Mouse (Mus musculus): ENCODE results near the gene Gdpd1.
A peak's percentile ranks its signal among the peaks of the same experiment; 100 is the strongest.
"Not testable (repeated sequence)": the region's sequence is repeated elsewhere in the genome, so short reads cannot be mapped to it uniquely, and the experiment has no call there.

Gene Gdpd1

DNA sequence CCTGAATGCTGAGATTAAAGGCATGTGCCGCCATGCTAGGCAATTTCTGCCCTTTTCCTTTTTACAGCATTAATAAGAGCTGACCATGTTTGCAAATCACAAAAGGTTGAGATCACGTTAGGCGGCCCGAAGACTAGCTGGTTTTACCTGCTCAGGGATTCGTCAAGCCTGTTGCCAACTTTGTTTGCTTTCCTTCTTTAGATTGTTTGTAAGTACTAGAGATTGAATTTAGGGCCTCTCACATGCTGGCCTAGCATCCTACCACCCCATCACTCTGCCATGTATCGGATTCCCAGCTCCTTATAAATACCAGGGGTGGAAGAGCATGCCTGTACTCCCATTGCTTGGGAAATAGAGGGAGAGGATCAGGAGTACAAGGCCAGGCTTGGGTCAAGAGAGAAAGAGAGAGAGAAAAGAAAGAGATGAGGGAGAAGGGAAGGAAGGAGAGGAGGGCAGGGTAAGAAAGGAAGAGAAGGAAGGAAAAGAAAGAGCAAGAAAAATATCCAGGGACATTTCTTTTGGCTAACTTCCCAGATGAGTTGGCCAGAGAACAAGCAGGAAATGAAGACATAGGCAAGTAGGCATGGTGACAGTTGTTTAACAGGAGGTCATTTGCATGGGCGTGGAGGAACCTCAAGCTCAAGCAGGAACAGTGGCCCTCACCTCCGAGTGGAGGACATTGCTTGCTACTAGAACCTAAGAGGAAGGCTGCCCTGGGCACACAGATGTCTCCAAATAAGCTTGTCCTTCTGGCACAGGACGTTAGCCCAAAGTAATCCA lies 47.6 kb downstream of the Gdpd1 start:
- DNase-seq (ENCODE audit: low read depth in 2 of 2, low spot score in 2 of 2), result no peak

DNA sequence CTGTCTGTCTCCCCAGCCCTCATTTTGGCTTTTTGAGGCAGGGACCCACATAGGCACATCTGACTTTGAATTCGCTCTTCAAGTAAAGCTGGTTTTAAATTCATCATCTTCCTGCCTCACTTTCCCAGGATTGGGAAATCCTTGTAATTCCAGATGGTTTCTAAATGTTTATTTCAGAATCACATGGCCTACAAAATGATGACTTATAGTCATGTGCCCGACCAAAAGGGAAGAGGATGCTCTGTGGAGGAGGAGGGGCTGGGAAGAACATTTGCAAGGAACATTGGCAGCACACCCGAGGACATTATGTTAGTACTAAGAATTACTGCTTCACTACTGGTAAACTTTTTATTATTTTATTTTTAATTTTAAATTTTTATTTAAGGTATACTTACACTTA lies 48.5 kb downstream of the Gdpd1 start:
- DNase-seq (ENCODE audit: low read depth in 2 of 2, low spot score in 2 of 2), result no peak

DNA sequence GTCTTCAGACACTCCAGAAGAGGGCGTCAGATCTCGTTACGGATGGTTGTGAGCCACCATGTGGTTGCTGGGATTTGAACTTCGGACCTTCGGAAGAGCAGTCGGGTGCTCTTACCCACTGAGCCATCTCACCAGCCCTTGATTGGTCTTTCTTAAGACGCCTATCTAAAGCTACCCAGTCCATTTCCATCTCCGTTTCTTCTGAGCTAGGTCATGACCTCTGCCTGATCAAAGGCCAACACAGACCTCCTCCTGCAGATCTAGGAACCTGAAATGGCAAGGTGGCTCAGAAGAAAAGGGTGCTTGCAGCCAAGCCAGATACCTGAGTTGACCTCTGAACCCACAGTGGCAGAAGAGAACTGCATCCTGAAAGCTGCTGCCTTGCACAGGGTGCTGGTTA lies 50.6 kb downstream of the Gdpd1 start:
- not testable (repeated sequence) for DNase-seq (ENCODE audit: low read depth in 2 of 2, low spot score in 2 of 2)

DNA sequence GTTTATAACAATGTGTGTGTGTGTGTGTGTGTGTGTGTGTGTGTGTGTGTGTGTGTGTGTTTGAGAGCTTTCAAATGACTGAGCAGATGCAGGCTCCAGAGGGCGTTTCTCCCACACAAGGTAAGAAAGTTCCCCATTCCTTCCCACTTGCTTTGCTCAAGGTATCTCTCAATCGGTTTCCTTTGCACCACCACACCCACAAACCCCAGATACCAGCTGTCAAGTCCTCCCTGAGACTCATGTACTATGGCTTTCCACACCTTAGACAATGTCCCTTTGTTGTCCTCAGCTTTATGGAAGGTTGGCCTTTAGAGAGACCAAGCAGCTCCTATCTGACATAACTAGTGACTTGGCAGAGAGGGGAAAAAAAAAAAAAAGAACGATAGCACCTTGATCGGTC lies 51.1 kb downstream of the Gdpd1 start:
- DNase-seq (ENCODE audit: low read depth in 2 of 2, low spot score in 2 of 2), result no peak

DNA sequence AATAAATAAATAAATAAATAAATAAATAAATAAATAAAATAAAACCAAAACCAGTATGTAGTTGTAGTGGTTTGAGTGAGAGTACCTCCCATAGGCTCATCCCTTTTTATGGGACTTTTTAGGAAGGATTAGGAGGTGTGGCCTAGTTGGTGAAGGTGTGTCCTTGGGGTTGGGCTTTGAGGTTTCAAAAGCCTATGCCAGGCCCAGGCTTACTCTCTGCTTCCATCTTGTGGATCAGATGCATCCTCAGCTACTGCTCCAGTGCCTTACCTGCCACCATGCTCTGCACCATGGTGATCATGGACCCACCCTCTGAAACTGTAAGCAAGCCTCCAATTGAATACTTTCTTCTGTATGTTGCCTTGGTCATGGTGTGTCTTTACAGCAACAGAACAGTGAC lies 52.3 kb downstream of the Gdpd1 start:
- no peak for DNase-seq (ENCODE audit: low read depth in 2 of 2, low spot score in 2 of 2)

DNA sequence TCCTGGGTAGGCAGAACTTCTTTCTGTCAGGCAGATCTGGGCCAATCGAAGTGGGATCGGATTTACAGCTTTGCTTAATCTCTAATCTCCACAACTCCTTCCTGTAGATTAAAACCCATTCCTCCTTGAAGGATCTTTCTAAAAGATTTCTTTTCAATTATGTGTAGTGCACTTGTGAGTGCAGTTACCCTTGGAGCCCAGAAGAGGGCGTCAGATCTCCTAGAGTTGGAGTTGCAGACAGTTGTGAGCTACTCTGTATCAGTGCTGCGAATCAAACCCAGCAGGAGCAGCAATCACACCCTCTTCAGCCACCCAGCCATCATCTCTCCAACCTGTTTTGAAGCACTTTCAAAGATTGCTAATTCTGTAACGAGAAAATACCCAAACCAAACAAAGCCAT lies 53.4 kb downstream of the Gdpd1 start:
- DNase-seq (ENCODE audit: low read depth in 2 of 2, low spot score in 2 of 2), result no peak

DNA sequence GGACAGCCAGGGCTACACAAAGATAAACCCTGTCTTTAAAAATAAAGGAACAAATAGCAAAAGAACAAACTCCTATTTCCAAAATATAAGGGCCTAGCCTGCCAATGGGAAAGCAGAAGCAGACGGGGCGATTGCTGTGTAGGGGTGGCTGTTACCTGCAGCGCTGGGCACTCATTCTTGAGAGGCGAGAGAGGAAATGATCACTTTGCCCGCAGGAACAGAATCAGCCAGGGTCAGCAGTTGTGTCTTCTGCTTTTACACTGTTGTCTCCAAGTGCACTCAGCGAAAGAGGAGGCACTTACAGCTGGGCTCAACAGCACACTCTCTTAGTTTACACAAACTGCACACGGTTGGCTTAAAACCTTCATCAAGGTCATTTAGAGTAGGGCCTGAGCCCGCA lies 54.4 kb downstream of the Gdpd1 start:
- no peak for DNase-seq (ENCODE audit: low read depth in 2 of 2, low spot score in 2 of 2)

DNA sequence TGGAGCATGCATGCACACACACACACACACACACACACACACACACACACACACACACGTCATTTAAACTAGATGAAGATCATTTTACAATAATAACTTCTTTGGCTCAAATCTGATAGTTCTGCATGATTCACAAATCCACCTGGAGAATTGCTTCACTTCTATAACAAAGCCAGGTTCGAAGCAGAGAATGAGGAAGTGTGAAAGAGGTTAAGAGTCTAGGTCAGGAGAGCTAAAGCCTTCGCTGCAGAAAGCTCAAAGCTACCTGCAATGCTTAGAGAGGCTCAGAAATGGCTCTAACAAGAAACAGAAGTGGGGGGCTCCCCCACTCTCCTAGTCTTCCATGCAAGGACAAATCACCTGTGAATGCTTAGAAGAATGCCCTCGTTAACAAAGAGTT lies 55.8 kb downstream of the Gdpd1 start:
- no peak for DNase-seq (ENCODE audit: low read depth in 2 of 2, low spot score in 2 of 2)

DNA sequence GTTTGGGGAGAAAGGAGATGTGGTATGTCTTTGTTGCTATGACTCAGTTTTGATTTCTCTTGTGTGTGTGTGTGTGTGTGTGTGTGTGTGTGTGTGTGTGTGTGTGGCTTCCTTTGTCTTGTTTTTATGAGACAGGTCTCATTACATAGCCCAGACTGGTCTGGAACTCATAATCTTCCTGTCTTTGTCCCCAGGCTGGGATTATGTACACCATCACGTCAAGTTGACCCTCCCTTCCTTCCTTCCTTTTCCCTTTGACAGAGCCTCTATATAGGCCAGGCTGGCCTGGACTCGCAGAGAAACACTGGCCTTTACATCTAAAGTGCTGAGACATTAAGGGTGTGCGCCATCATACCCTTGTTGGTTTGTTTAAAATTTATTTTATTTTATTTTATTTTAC lies 58.2 kb downstream of the Gdpd1 start:
- no peak for DNase-seq (ENCODE audit: low read depth in 2 of 2, low spot score in 2 of 2)

DNA sequence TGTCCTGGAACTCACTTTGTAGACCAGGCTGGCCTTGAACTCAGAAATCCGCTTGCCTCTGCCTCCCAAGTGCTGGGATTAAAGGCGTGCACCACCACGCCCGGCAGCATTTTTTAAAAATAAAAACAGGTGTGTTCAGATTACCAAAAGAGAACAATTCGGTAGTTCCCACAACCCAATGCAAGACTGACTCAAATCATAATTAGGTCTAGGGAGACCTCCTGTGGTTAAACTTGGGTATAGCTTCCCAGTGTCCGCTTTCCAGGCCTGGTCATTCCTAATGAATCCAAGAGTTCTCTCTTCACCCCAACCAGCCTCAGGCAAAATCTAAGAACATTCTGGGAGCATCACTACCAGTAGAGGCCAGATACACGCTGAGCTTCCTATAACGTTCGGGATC lies 63.4 kb downstream of the Gdpd1 start:
- no peak for DNase-seq (ENCODE audit: low read depth in 2 of 2, low spot score in 2 of 2)

DNA sequence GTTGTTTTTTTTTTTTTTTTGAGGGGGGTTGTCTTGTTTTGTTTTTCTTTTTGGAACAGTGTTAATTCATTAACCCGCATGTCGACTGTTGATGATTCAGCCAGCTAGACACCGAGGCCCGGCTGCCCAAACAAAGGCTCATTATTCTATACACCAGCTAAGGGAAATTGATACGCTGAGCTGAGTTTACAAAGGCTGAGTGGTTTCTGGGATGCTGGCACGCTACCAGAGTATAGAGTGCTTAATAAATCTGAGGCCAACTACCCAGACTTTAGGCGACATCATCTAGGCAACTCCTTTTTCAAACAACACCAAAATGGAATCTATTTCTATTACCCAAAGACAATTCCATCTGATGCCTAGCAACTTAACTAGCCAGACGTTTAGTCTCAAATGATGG lies 66.5 kb downstream of the Gdpd1 start:
- no peak for DNase-seq (ENCODE audit: low read depth in 2 of 2, low spot score in 2 of 2)

DNA sequence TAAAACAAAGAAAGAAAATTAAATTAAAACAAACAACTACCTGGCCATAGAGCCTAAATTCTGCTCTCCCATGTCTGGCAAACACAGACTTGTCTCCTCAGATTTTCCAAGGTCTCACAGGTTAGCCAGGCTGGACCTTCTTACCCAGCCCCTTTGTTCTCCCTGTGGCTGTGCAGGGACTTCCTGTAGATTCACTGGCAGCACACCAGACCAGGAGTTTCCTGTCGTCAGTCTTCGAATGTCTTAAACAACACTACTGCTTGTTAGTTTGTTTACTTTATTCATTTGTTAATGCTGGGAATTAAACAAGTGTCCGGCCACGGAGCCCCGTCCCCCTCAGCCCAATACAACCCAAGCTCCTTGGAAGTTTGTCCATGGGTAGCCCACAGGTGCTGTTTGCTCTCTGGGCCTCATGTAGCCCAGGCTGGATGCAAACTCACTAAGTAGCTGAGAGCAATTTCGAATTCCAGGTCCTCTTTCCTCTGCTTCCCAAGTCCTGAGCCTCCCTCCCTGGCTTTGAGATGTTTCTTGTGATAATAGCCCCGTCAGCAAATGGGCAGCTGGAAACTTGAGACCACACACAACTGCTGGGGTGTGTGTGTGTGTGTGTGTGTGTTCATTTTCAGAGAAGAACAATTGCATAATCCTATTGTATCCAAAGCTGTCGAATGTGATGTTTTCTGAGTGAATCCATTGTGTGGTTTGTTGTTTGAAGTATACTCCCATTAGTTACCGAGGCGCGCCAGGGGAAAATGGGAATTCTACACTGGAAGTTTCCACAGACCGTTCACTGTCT lies 68.7 kb downstream of the Gdpd1 start:
- no peak for DNase-seq (ENCODE audit: low read depth in 2 of 2, low spot score in 2 of 2)

DNA sequence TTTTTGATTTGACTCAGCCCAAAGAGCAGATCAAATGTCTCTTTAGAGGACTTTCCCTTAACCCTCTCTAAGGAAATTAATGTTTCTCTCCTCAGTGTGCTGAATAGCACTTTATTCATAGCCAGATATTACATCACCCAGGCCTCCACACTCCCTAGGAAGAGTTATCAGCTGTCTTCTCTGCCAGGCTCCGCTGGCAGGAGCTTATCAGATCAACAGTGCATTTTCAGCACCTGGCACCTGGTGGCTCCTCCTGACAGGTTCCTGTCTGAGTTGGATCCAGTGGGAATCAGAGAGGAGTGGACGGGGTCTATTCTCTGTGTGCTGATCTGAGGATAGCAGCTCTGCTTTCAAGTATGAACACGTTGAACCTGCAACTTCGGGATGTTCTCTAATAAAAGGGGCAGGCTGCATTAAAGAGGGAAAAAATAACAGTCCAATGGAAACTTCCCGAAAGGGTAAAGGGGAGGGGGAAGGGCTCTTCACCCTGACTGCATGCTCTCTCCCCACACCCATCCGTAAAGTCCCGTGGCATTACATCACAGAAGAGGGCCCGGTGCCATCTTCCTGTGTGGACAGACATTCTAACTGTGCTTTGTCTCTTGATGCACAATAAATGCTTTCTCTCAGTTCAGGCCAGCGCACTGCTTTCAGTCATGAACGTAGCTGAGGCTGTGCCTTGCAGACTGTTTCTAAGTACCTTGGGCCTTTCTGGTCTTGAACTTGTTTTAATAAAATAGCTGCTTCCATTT lies 71.6 kb downstream of the Gdpd1 start:
- no peak for DNase-seq (ENCODE audit: low read depth in 2 of 2, low spot score in 2 of 2)

DNA sequence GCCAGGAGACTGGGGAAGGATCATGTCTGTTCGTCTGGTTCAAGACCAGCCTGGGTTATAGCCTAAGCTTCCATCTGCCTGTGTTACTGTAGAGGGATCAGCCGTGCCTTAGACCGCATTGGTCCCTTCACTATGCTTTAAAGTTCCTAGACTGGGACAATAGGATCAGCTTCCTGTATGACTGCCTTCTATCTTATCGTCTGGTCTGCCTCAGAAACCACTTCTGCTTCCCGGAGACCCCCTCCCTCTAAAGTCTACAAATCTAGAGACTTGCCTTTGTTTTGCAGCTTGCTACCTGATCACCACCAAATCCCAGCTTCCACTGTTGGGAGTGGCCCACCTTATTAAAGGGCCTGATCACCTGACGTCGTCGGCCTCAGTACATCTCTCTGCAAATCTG lies 72.6 kb downstream of the Gdpd1 start:
- DNase-seq (ENCODE audit: low read depth in 2 of 2, low spot score in 2 of 2), result no peak

DNA sequence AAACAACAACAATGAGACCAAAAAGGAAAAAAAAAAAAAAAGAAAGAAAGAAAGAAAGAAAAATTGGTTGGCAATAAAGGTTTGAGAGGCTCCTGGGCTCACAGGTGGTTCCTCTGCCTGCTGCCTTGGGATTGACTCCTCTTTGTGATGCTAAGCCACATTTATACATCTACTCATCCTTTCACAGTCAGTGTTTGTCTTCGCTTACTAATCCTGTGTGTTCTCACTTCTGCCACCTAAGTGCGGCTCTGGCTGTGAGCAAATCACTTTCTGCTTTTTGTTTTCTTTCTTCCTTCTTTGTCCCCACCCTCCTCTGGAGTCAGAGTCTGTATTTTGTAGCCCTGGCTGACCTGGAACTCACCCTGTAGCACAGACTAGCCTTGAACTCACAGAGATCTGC lies 77.6 kb downstream of the Gdpd1 start:
- no peak for DNase-seq (ENCODE audit: low read depth in 2 of 2, low spot score in 2 of 2)

DNA sequence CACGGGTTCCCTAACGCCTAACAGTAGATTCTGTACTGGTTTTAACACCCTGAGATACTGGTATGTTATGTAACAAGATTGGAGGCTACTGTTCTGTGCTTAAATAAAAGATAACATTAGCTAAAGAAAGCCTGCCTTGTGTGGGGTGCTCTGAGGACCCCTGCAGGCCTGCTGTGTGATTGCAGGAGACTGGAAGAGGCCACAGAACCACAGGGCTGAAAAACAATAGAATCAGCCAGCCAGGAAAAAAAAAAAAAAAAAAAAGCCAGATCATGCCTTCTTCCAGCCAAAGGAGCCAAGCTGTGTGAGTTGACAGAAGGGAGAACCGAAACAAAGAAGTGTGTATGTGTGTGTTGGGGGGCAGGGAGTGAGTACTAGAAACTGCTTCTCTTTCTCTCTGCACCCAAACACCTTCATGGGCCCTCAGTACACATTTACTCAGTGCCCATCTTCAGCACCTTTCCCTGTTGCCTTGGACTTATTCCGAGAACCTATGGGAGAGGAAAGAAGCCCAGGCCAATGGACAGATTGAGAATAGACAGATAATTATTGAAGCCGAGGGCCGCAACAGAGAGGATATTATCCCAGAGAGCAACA lies 78.1 kb downstream of the Gdpd1 start:
- peak in 1 of 2 experiments; percentile 24 for DNase-seq (ENCODE audit: low read depth in 2 of 2, low spot score in 2 of 2)

DNA sequence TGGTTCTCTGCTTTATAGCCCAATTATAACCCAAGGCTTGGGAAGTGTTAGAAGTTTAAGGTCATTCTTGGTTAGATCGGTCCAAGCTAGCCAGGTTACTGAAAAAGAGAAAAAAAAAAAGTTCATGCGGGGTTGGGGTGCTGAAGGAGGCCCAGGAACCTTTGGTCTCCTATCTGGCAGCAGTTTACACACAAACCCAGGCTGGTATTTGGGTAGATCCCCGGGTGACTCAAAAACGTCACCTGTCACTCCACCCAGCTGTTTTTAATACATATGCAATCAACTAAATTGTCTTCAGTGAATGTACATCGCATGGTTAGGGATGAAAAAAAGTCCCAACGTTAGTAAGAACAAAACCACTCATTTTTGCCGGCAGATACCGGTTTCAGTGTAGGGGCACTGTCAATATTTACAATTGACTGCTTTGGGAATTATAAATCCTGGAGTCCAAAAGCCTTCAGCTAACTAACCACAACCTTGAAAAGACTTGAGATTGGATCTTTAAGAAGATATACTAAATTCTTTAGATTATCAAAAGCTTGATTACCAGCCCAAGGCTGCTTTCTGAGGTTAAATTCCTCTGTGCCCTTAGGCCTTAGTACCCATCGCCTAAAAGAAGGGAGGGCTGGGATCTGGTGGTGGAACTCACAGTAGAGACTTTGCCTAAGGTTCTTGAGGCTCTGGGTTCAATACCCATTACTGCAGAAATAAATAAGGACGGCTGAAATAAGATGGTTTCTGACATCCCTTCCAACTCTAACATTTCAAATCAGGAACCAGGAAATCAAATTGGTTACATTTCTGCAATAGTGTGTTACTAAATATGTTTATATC lies 78.9 kb downstream of the Gdpd1 start:
- DNase-seq (ENCODE audit: low read depth in 2 of 2, low spot score in 2 of 2), result no peak

DNA sequence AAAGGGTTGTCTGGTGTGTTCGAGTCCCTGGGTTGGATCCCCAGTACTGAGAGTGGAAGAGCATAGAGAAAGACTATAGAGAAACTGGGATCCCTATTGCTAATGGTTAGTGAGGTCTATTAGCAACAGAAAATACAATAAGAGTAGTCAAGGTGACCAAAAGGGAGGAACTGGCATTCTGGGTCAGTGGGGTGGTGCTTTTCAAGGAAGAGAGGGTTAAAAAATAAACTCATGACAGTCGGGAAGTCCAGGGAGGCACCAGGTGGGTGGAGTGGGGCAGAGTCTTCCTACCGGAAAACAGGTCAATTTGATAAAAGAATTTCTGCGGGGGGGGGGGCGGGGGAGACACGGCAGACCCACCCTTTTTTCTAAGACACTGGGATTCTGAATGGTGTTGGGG lies 79.5 kb downstream of the Gdpd1 start:
- no peak for DNase-seq (ENCODE audit: low read depth in 2 of 2, low spot score in 2 of 2)

DNA sequence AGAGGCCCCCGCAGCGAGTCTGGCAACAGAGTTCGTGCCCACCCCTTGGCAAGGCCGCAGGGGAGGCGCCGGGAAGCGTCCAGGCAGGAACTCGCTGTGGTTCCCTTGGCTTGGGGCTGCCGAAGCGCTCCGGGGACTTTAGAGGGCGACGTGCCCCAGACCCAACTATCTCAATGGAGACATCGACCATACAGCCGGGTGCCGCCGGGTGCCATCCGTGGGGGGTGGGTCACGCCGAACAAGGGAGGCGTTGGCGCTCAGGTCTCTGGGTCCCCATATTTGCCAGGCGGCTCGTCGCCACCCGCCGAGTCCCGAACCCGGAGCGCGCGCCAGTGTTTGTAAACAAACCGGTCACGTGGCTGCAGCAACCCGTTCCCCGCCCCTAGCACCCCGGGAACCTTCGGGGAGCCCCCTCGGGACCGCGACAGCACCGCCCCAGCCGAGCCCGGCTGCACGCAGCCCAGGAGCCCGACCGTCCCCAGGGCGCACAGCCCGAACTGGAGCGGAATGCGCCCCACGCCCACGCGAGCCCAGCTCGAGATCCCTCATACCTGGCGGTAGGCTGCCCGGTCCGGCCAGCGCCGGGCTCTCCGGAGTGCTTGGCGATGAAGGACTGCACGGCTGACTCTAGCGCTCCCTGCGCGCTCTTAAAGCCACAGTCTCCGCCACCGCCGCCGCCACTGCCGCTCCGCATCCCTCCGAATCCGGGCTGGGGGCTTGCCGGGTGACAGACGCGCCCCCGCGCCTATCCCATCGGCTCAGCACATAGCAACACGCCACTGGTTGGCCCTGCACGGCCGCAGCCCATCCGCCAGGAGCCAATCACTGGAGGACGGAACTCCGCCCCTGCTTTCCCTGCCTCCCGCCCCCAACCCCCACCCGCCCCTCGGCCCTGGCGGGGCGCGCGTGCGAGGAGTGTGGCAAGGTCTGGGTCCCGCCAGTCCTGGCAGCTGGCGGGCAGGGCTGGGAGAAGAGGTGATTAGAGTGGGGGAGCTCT lies 80.5 kb downstream of the Gdpd1 start, which contains the start of gene Ypel2:
Gene Ypel2 (minus strand): TSS at position 667 of the 997 bp plus-strand sequence.
- peak; percentile 70 to 75 for DNase-seq (ENCODE audit: low read depth in 2 of 2, low spot score in 2 of 2)
